Mouse (Mus musculus) gastrocnemius, postnatal 25 days (tissue): ENCODE measurements around the gene Ntm. TPM values are rescaled to one million over a fixed set of nuclear protein-coding genes. Genes with fewer than 3 reads are reported as not detected.

Experiments
- DNase-seq: peaks from one replicate; pipeline ENCODE4 v3.0.0; 2022
- total RNA-seq, 2 experiments: library from RNA; stranded (reverse); gene quantifications; 1 replicate in 1 of 2; 2 replicates in 1 of 2; pipeline ENCODE4 v1.2.3; 2021

The Ntm gene
- total RNA-seq, 2 experiments from 2014 or later = 0.29 to 1.1 TPM

GRCm38 (mm10) chr9:29128416-29128815 lies 834.5 kb downstream of the Ntm start:
- no peak for DNase-seq

- DNase-seq = no peak
Observed at GRCm38 (mm10) chr9:29124455-29124854, 838.5 kb downstream of the Ntm start.

- DNase-seq = no peak
Observed at GRCm38 (mm10) chr9:29123828-29124227, 839.1 kb downstream of the Ntm start.

GRCm38 (mm10) chr9:29117561-29118112 lies 845.3 kb downstream of the Ntm start:
- no peak for DNase-seq

GRCm38 (mm10) chr9:29115337-29115736 lies 847.6 kb downstream of the Ntm start:
- DNase-seq = no peak

- DNase-seq = no peak
Observed at GRCm38 (mm10) chr9:29106771-29107170, 856.2 kb downstream of the Ntm start.

- DNase-seq = no peak
Observed at GRCm38 (mm10) chr9:29104442-29104841, 858.5 kb downstream of the Ntm start.

- DNase-seq = no peak
Observed at GRCm38 (mm10) chr9:29103993-29104392, 858.9 kb downstream of the Ntm start.

- no peak for DNase-seq
Observed at GRCm38 (mm10) chr9:29100624-29101023, 862.3 kb downstream of the Ntm start.

- DNase-seq = no peak
Observed at GRCm38 (mm10) chr9:29092443-29092842, 870.5 kb downstream of the Ntm start.

- DNase-seq = no peak
Observed at GRCm38 (mm10) chr9:29088657-29089056, 874.3 kb downstream of the Ntm start.

GRCm38 (mm10) chr9:29087656-29088055 lies 875.3 kb downstream of the Ntm start:
- no peak for DNase-seq

- no peak for DNase-seq
Observed at GRCm38 (mm10) chr9:29087171-29087570, 875.8 kb downstream of the Ntm start.

- DNase-seq = no peak
Observed at GRCm38 (mm10) chr9:29075924-29076577, 886.9 kb downstream of the Ntm start.

GRCm38 (mm10) chr9:29075243-29075642 lies 887.7 kb downstream of the Ntm start:
- DNase-seq = no peak

- no peak for DNase-seq
Observed at GRCm38 (mm10) chr9:29074494-29074893, 888.4 kb downstream of the Ntm start.

- no peak for DNase-seq
Observed at GRCm38 (mm10) chr9:29071997-29072396, 890.9 kb downstream of the Ntm start.

- DNase-seq = no peak
Observed at GRCm38 (mm10) chr9:29067572-29067971, 895.4 kb downstream of the Ntm start.

- DNase-seq = no peak
Observed at GRCm38 (mm10) chr9:29060293-29060692, 902.6 kb downstream of the Ntm start.

- DNase-seq = no peak
Observed at GRCm38 (mm10) chr9:29058811-29059210, 904.1 kb downstream of the Ntm start.

- DNase-seq = no peak
Observed at GRCm38 (mm10) chr9:29055637-29056036, 907.3 kb downstream of the Ntm start.

- DNase-seq = no peak
Observed at GRCm38 (mm10) chr9:29036466-29036865, 926.5 kb downstream of the Ntm start.

- no peak for DNase-seq
Observed at GRCm38 (mm10) chr9:29036058-29036457, 926.9 kb downstream of the Ntm start.

- no peak for DNase-seq
Observed at GRCm38 (mm10) chr9:29026410-29026809, 936.5 kb downstream of the Ntm start.
